12 mouse cellular contexts compared by ENCODE assay signal in genomic region chr6:108509320-108509719, GRCm38 (mm10).
"Had no signal": no experiment of that assay in that cellular context is flagged by ENCODE, and none has a peak within 500 bp of the region (broad histone marks: within the 10 kb centered on the region; RNA-seq: fewer than 3 reads in every experiment).

No protein-coding gene starts in this region.

- H3K27me3 ChIP-seq: limb, embryonic 12.5 days; midbrain, embryonic 13.5 days; stomach, embryonic 15.5 days had no signal

- H3K36me3 ChIP-seq: midbrain, embryonic 13.5 days; stomach, embryonic 15.5 days had no signal

- H3K4me2 ChIP-seq: limb, embryonic 12.5 days; midbrain, embryonic 13.5 days; stomach, embryonic 15.5 days had no signal

- H3K4me3 ChIP-seq: layer of hippocampus, adult 2 months; limb, embryonic 12.5 days; midbrain, embryonic 13.5 days; stomach, embryonic 15.5 days had no signal

- ATAC-seq: liver, postnatal 0 days; midbrain, embryonic 13.5 days had no signal

- H3K27ac ChIP-seq: layer of hippocampus, adult 2 months; limb, embryonic 12.5 days; midbrain, embryonic 13.5 days; stomach, embryonic 15.5 days had no signal

- H3K9me3 ChIP-seq: limb, embryonic 12.5 days; midbrain, embryonic 13.5 days; stomach, embryonic 15.5 days had no signal

- H3K4me1 ChIP-seq: limb, embryonic 12.5 days; midbrain, embryonic 13.5 days had no signal

- H3K9ac ChIP-seq: limb, embryonic 12.5 days; liver, postnatal 0 days; midbrain, embryonic 13.5 days; stomach, embryonic 15.5 days had no signal

- DNase-seq: kidney, adult 8-10 months; kidney, postnatal 36 days; liver; liver, postnatal 0 days; lung, postnatal 36 days; right cerebral cortex, postnatal 14 days; thymus, adult 2 months; thymus, postnatal 25 days had no signal
